Mouse (Mus musculus) heart, embryonic 12.5 days (tissue): ENCODE results near the gene Plcb4. TPM values are rescaled to one million over a fixed set of nuclear protein-coding genes. Genes with fewer than 3 reads are reported as not detected.
A peak's percentile ranks its signal among the peaks of the same experiment; 100 is the strongest.
"Not testable (repeated sequence)": the region's sequence is repeated elsewhere in the genome, so short reads cannot be mapped to it uniquely, and the experiment has no call there.

Experiments used
- ATAC-seq: fragments of 200-750 bp; cut with Nextera tagmentation; 2 replicates; pipeline ENCODE4 v1.8.0; 2017; ENCODE audit warnings: moderate TSS enrichment, moderate library complexity; ENCODE audit not compliant: insufficient number of reproducible peaks, low FRiP score
- H3K27ac ChIP-seq: fragments of 300-500 bp; sonication (generic); 2 replicates; pipeline ENCODE4 v1.5.1; 2016; ENCODE audit warnings: mild to moderate bottlenecking, moderate library complexity; ENCODE audit not compliant: poor library complexity, severe bottlenecking
- H3K27me3 ChIP-seq: fragments of 300-500 bp; sonication (generic); replicated peaks from 2 replicates; pipeline ENCODE4 v1.6.1; 2016; ENCODE audit warnings: mild to moderate bottlenecking, moderate library complexity
- H3K36me3 ChIP-seq: fragments of 300-500 bp; sonication (generic); 2 replicates; pipeline ENCODE4 v1.6.1; 2016; ENCODE audit warnings: mild to moderate bottlenecking, moderate library complexity
- H3K4me1 ChIP-seq: fragments of 300-500 bp; sonication (generic); replicated peaks from 2 replicates; pipeline ENCODE4 v1.6.1; 2016; ENCODE audit warnings: mild to moderate bottlenecking
- H3K4me2 ChIP-seq: fragments of 300-500 bp; sonication (generic); 2 replicates; pipeline ENCODE4 v1.6.1; 2016; ENCODE audit warnings: mild to moderate bottlenecking, moderate library complexity
- H3K4me3 ChIP-seq: fragments of 300-500 bp; sonication (generic); 2 replicates; pipeline ENCODE4 v1.5.1; 2016; ENCODE audit warnings: mild to moderate bottlenecking
- H3K9ac ChIP-seq: fragments of 300-500 bp; sonication (generic); 2 replicates; pipeline ENCODE4 v1.6.1; 2016; ENCODE audit warnings: mild to moderate bottlenecking, moderate library complexity
- H3K9me3 ChIP-seq: fragments of 300-500 bp; sonication (generic); replicated peaks from 2 replicates; pipeline ENCODE4 v1.6.1; 2016; ENCODE audit warnings: mild to moderate bottlenecking, moderate library complexity
- WGBS: fragments of 180-500 bp; shearing (Covaris S2); methylation state at CpG from one replicate; pipeline ENCODE4 v1.1.7; 2016; 5-methylcytosine and 5-hydroxymethylcytosine counted together
- polyA plus RNA-seq: library from polyadenylated mRNA; unstranded; fragments of >200 nt; fragmentation: Nextera tagmentation; extraction: Ambion mirVana; gene quantifications from 2 replicates; pipeline ENCODE4 v1.2.1, GENCODE M21; 2016

Plcb4 gene
- polyA plus RNA-seq, 1 experiment from 2014 or later, result 33.2 TPM

DNA sequence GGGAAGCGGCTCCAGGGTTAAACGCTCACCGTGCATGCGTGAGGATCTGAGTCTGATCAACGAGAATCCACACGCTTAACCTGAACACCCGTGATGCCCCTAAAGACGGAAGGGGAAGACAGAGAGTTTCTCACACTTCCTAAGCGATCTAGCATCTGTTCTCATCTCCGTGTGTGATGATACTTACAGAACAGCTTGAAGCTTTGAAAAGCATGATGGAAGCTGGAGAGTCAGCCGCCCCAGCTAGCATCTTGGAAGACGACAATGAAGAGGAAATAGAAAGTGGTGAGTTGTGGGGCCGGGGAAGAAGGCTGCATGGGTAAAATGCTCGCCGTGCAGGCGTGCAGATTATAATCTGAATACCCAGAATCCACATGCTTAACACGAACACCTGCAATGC, 299.6 kb downstream of the Plcb4 start:
- Histone ChIP-seq H3K4me2 (no peak overlapping the region), H3K27me3 (peaks cover 8% of the 10 kb centered on the region; the same call in 1 of the 2 replicates), H3K27ac (no peak overlapping the region), H3K4me1 (peaks cover 19% of the 10 kb centered on the region), H3K4me3 (no peak overlapping the region), H3K9me3 (no peaks in the 10 kb centered on the region), H3K36me3 (peaks cover 9% of the 10 kb centered on the region; the same call in 1 of the 2 replicates), H3K9ac (no peak overlapping the region)
- no peak for ATAC-seq
- WGBS, result 90% methylated on average over 17 of the region's 17 CpGs

DNA sequence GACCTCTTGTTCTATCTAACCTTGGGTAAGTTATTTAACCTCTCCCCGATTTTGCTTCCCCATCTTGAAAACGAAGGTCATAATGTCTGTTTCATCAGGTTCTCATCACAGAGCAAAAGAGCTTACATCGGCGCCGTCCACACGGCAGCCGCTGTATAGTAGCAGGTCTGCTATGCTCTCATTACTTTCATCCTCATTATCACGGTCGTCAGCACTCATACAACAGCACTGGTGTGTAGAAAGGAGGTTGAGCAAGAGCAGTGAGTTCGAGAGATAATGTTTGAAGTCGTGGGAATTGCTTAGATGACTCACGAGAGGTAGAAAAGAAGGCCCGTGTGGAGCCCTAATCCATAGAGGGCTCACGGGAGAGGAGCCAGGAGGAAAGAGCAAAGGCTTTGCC, 304.3 kb downstream of the Plcb4 start:
- Histone ChIP-seq H3K4me2 (peak overlapping the region; percentile 24), H3K36me3 (peaks cover 5% of the 10 kb centered on the region; the same call in 1 of the 2 replicates), H3K4me3 (no peak overlapping the region), H3K27me3 (peaks cover 8% of the 10 kb centered on the region; the same call in 1 of the 2 replicates), H3K9me3 (no peaks in the 10 kb centered on the region), H3K9ac (no peak overlapping the region), H3K4me1 (peaks cover 16% of the 10 kb centered on the region), H3K27ac (no peak overlapping the region)
- WGBS, result 25% methylated on average over 14 of the region's 14 CpGs
- peak; percentile 59 for ATAC-seq

DNA sequence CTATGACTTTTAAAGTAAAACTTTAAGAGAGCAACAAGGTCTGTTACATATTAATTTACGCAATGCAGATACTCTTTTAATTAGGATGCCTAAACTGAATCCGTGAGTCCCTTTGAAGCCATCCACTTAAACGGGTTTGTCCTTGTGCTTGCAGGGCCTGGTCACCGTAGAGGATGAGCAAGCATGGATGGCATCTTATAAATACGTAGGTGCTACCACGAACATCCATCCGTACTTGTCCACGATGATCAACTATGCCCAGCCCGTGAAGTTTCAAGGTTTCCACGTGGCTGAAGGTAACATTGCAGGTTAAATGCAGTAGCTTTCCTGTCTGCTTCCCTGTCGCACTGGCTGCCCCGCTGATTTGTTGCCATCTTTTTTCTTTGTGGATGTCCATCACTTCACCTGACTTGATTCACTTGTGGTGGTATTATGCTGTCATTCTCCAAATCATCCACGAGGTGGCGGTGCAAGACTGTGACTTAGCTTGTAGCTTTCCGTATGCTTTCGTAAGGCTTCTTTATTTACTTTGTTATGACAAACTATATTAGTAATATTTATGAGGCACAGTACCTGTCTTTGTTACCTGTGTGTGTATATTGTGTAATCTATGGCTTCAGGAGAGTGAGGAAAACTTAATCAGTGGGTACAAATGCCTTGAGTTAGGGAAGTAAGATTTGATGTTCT, 308.2 kb downstream of the Plcb4 start:
- no peak overlapping the region for H3K9ac ChIP-seq
- no peak overlapping the region for H3K4me3 ChIP-seq
- H3K4me1 ChIP-seq, result peaks cover 16% of the 10 kb centered on the region
- ATAC-seq, result no peak
- H3K36me3 ChIP-seq, result peaks cover 5% of the 10 kb centered on the region; the same call in 1 of the 2 replicates
- 62% methylated on average over 16 of the region's 16 CpGs for WGBS
- H3K4me2 ChIP-seq, result no peak overlapping the region
- H3K27ac ChIP-seq, result no peak overlapping the region
- H3K27me3 ChIP-seq, result no peaks in the 10 kb centered on the region
- no peaks in the 10 kb centered on the region for H3K9me3 ChIP-seq

DNA sequence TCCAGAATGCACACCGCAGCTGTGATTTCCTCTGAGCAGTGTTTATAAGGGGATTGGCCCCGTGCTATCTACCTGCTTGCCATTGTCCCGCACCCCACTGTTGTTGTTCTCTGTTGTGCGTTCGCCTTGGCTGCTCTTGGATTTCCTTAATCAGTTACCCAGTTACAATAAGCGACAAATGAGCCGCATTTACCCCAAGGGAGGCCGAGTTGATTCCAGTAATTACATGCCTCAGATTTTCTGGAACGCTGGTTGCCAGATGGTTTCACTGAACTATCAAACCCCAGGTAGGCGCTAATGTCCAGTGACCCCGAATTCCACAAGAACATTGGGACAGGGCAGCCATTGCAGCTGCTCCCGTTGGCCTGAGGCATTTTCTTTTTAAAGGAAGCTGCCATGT, 309.3 kb downstream of the Plcb4 start:
- Histone ChIP-seq H3K9ac (no peak overlapping the region), H3K27ac (no peak overlapping the region), H3K27me3 (no peaks in the 10 kb centered on the region), H3K4me2 (no peak overlapping the region), H3K4me1 (peaks cover 7% of the 10 kb centered on the region), H3K9me3 (no peaks in the 10 kb centered on the region), H3K4me3 (no peak overlapping the region), H3K36me3 (peaks cover 10% of the 10 kb centered on the region)
- ATAC-seq, result no peak
- 85% methylated on average over 12 of the region's 12 CpGs for WGBS

DNA sequence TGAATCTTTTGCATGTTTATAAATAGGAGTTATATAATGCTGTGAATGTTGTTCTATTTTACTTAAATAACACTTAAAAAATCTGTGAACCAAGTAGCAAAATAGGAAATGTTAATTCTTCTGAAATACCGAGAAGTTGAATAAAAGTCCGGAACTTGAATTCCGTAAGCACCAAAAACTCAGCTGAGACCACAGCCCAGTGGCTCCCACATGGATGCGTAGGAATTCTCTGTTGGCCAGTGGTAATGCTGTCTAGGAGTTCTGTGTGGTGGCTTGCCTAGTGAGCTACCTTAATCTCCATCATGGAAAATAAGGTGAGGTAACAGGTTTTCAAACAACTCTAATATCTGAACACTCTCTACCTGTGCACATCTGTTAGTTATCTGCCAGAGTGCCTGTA, 312.1 kb downstream of the Plcb4 start:
- no peak for ATAC-seq

DNA sequence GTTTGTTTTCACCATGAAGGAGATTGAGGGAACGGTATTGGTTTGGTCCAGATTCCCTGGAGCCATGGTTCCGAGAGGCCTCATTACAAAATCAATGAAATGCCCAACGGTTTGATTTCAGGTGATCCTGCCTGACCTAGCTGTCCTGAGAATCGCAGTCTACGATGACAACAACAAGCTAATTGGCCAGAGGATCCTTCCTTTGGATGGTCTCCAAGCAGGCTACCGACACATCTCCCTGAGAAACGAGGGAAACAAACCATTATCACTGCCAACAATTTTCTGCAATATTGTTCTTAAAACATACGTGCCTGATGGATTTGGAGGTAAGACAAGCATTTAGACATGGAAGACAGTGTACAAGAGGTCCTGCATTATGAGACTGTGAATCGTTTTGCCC, 317.2 kb downstream of the Plcb4 start:
- H3K4me3 ChIP-seq, result no peak overlapping the region
- H3K4me1 ChIP-seq, result no peaks in the 10 kb centered on the region
- H3K27ac ChIP-seq, result no peak overlapping the region
- H3K9ac ChIP-seq, result no peak overlapping the region
- 87% methylated on average over 9 of the region's 9 CpGs for WGBS
- H3K36me3 ChIP-seq, result peaks cover 29% of the 10 kb centered on the region
- no peaks in the 10 kb centered on the region for H3K27me3 ChIP-seq
- ATAC-seq, result no peak
- no peak overlapping the region for H3K4me2 ChIP-seq
- no peaks in the 10 kb centered on the region for H3K9me3 ChIP-seq

More for the DNA sequence above, 312.1 kb downstream of the Plcb4 start:
- no peak overlapping the region for H3K4me3 ChIP-seq
- no peaks in the 10 kb centered on the region for H3K27me3 ChIP-seq
- H3K9ac ChIP-seq, result no peak overlapping the region
- no peak overlapping the region for H3K27ac ChIP-seq
- H3K4me1 ChIP-seq, result no peaks in the 10 kb centered on the region; the same call in 1 of the 2 replicates
- peaks cover 15% of the 10 kb centered on the region for H3K36me3 ChIP-seq
- H3K9me3 ChIP-seq, result no peaks in the 10 kb centered on the region
- no peak overlapping the region for H3K4me2 ChIP-seq
- 88% methylated on average over 4 of the region's 4 CpGs for WGBS

DNA sequence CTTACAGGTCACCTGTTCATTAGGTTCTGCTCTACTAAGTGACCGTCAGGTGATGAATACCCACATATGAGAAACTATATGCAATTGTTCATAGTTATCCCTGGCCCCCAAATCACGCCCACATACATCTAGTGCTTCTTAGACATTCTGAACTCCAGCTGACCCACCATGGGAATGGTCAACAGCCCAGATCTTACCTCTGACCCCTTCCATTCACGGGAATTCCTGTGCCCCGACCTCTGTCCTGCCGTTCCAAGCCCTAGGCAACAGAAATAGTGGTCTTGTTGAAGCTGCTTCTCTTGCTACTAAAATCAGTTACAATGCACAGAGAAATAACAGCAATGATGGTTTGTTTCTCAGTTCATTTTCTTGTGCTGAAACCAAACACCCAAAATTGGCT, 320.0 kb downstream of the Plcb4 start:
- H3K27me3 ChIP-seq, result no peaks in the 10 kb centered on the region
- H3K36me3 ChIP-seq, result peaks cover 23% of the 10 kb centered on the region
- H3K27ac ChIP-seq, result no peak overlapping the region
- H3K4me2 ChIP-seq, result no peak overlapping the region
- ATAC-seq, result no peak
- 68% methylated on average over 5 of the region's 5 CpGs for WGBS
- H3K4me1 ChIP-seq, result no peaks in the 10 kb centered on the region
- no peak overlapping the region for H3K4me3 ChIP-seq
- no peak overlapping the region for H3K9ac ChIP-seq
- no peaks in the 10 kb centered on the region for H3K9me3 ChIP-seq

DNA sequence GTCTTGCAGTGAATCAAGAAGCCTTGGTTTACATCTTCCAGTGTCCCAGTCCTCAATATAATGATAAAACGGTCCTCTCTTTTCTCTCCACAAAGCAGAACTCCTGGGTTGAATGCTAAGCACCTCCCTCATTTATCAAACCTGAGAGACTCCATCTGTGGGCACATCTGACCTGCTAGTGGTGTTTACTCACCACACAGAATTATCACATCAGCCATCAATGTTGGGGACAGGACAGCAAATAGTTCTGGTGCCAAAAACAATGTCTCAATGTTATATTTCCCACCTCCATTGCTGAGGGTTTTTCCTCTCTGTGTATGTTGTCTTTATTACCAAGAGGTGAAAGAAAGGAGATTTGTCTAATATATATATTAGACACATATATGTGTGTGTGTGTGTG, 321.6 kb downstream of the Plcb4 start:
- Histone ChIP-seq H3K4me3 (no peak overlapping the region), H3K27me3 (no peaks in the 10 kb centered on the region), H3K27ac (no peak overlapping the region), H3K9ac (no peak overlapping the region), H3K36me3 (peaks cover 26% of the 10 kb centered on the region), H3K4me1 (no peaks in the 10 kb centered on the region), H3K4me2 (no peak overlapping the region), H3K9me3 (no peaks in the 10 kb centered on the region)
- WGBS, result 66% methylated on average over 1 of the region's 1 CpGs
- ATAC-seq, result no peak

DNA sequence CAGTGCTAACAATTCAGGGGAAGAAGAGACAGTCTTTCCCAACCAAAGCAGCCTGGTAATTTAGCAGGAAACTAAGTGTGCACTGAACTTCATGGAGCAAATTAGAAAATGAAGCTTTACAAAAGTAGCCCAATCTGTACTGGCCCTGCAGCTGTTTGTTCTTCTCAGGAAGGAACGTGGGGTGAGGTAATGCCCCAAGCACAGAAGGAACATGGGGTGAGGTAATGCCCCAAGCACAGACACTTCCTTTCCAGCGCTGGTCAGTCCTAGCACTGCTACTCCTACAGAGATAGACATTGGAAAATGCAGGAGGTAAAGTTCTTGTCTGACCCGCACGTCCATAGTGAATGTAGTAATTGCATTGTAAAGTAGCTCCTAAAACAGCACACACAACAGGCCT, 325.2 kb downstream of the Plcb4 start:
- Histone ChIP-seq H3K36me3 (peaks cover 12% of the 10 kb centered on the region), H3K27ac (no peak overlapping the region), H3K9me3 (no peaks in the 10 kb centered on the region), H3K4me2 (no peak overlapping the region), H3K4me3 (no peak overlapping the region), H3K27me3 (no peaks in the 10 kb centered on the region), H3K9ac (no peak overlapping the region), H3K4me1 (no peaks in the 10 kb centered on the region)
- 54% methylated on average over 4 of the region's 4 CpGs for WGBS
- ATAC-seq, result 0 out of 2 replicates have a peak, but pooled peaks have one; percentile 45

DNA sequence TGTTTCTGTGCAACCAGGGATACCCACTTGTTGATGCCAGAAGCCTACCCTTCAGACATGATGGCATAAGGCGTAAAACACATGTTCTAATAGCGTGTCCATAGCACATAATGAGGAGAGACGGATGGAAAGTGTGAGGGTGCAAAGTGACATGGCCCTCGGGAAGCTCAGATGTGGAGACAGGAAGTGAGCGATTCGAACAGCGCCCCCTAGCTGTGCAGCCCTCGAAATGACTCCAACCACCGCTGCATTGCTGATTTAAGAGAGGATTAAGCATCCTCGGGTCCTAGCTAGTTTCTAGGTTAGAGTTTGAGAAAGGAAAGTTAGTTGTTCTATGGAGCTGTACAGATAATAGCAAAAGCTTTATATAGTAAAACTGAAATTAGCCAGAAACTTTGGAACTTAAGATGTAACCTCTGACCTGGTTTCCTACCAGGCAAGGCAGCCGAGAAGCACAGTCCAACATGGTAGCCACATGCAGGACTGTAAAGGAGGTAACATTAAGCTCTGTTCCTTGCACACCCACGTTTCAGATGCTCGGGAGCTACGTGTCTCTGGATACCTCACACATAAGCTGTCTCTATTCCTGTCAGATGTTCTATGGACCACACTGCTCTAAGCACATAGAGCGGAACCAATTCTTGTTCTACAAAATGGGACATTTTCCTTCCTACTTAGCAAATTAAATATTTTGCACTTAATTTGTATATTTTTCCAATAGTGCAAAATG, 326.9 kb downstream of the Plcb4 start:
- 79% methylated on average over 15 of the region's 15 CpGs for whole genome bisulfite sequencing
- Histone ChIP-seq H3K4me2 (no peak overlapping the region), H3K4me3 (no peak overlapping the region), H3K9me3 (no peaks in the 10 kb centered on the region), H3K27ac (no peak overlapping the region), H3K36me3 (peaks cover 12% of the 10 kb centered on the region), H3K9ac (no peak overlapping the region), H3K4me1 (no peaks in the 10 kb centered on the region), H3K27me3 (no peaks in the 10 kb centered on the region)
- ATAC-seq, result no peak

DNA sequence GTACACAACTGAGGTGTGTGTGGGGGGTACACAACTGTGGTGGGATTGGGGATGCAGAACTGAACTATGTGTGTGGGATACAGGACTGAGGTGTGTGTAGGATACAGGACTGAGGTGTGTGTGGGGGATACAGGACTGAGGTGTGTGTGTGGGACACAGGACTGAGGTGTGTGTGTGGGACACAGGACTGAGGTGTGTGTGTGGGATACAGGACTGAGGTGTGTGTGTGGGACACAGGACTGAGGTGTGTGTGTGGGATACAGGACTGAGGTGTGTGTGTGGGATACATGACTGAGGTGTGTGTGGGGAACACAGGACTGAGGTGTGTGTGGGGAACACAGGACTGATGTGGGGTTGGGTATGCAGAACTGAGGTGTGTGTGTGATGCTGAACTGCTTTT, 329.7 kb downstream of the Plcb4 start:
- H3K4me3 ChIP-seq, H3K9ac ChIP-seq, H3K4me1 ChIP-seq, ATAC-seq, H3K27ac ChIP-seq, H3K9me3 ChIP-seq, H3K36me3 ChIP-seq, H3K27me3 ChIP-seq, H3K4me2 ChIP-seq: not testable (repeated sequence)
